Mouse (Mus musculus) small intestine, adult 2 months (tissue): ENCODE results near the gene Pitpnm3. TPM values are rescaled to one million over a fixed set of nuclear protein-coding genes. Genes with fewer than 3 reads are reported as not detected.

Experiments used
- H3K27ac ChIP-seq: fragments of 200-500 bp; 2 replicates; pipeline ENCODE4 v1.5.1; 2012; ENCODE audit warnings: low read depth, low read length, control low read depth, inconsistent platforms; ENCODE audit not compliant: insufficient read depth
- H3K27me3 ChIP-seq: fragments of 200-500 bp; 2 replicates; pipeline ENCODE4 v1.6.1; 2012; ENCODE audit warnings: mild to moderate bottlenecking, moderate library complexity, low read length, inconsistent platforms; ENCODE audit not compliant: control insufficient read depth, insufficient read depth
- H3K36me3 ChIP-seq: fragments of 200-500 bp; 2 replicates; pipeline ENCODE4 v1.6.1; 2012; ENCODE audit warnings: mild to moderate bottlenecking, low read length, control low read depth, inconsistent platforms; ENCODE audit not compliant: control insufficient read depth, insufficient read depth
- H3K4me1 ChIP-seq: fragments of 200-500 bp; 2 replicates; pipeline ENCODE4 v1.6.1; 2012; ENCODE audit warnings: low read length, inconsistent platforms, mixed read lengths; ENCODE audit not compliant: control insufficient read depth, insufficient read depth, insufficient read length
- H3K4me3 ChIP-seq: fragments of 200-500 bp; 2 replicates; pipeline ENCODE4 v1.5.1; 2012; ENCODE audit warnings: low read depth, mild to moderate bottlenecking, control low read depth, inconsistent platforms, low read length, moderate library complexity
- CTCF ChIP-seq: fragments of 200-500 bp; IDR thresholded peaks from 2 replicates; pipeline ENCODE4 v1.5.1; 2012; ENCODE audit warnings: low read depth, mild to moderate bottlenecking, control low read depth, inconsistent platforms, low read length, moderate library complexity, mixed read lengths; ENCODE audit not compliant: insufficient replicate concordance, insufficient read length; ENCODE audit errors: extremely low read depth
- POLR2A ChIP-seq: fragments of 200-500 bp; IDR thresholded peaks from 2 replicates; pipeline ENCODE4 v1.6.1; 2012; ENCODE audit warnings: low read depth, mild to moderate bottlenecking, control low read depth, inconsistent platforms, low read length, moderate library complexity
- WGBS: fragments of 180-500 bp; shearing (Covaris S2); methylation state at CpG from one replicate; pipeline ENCODE4 v1.1.7; 2018; 5-methylcytosine and 5-hydroxymethylcytosine counted together
- polyA plus RNA-seq: library from polyadenylated mRNA; depleted of rRNA; stranded (reverse); fragments of >200 nt; gene quantifications from 2 replicates; pipeline ENCODE4 v1.2.3, GENCODE M21; 2012

Gene Pitpnm3
- polyA plus RNA-seq, 1 experiment = 3.0 TPM

GRCm38 (mm10) chr11:72041768-72042607 lies 93.6 kb downstream of the Pitpnm3 start, which contains the start of gene Pimreg:
Gene Pimreg (plus strand): TSS chr11:72042032.
- Histone ChIP-seq H3K4me3 (peak within 1 kb of the TSS; percentile 76), H3K27ac (no peak within 1 kb of the TSS), H3K4me1 (peaks cover 8% of the 10 kb centered on the region), H3K27me3 (no peaks in the 10 kb centered on the region), H3K36me3 (no peaks in the 10 kb centered on the region)
- TF ChIP-seq POLR2A = no peak
- peak; percentile 19; the same call in 1 of the 2 replicates for TF ChIP-seq CTCF
- whole genome bisulfite sequencing = 2% methylated on average over 52 of the region's 52 CpGs

GRCm38 (mm10) chr11:72041290-72041767 lies 94.2 kb downstream of the Pitpnm3 start:
- H3K4me1 ChIP-seq = peaks cover 8% of the 10 kb centered on the region
- no peaks in the 10 kb centered on the region for H3K36me3 ChIP-seq
- TF ChIP-seq POLR2A (no peak), CTCF (no peak)
- no peak overlapping the region for H3K27ac ChIP-seq
- WGBS = 28% methylated on average over 6 of the region's 6 CpGs
- no peak overlapping the region for H3K4me3 ChIP-seq
- H3K27me3 ChIP-seq = no peaks in the 10 kb centered on the region; the same call in 1 of the 2 replicates

- Histone ChIP-seq H3K36me3 (no peaks in the 10 kb centered on the region), H3K4me3 (no peak overlapping the region), H3K27ac (no peak overlapping the region), H3K27me3 (no peaks in the 10 kb centered on the region; the same call in 1 of the 2 replicates), H3K4me1 (peaks cover 8% of the 10 kb centered on the region)
- WGBS = 39% methylated on average over 16 of the region's 16 CpGs
- TF ChIP-seq CTCF = no peak
- TF ChIP-seq POLR2A = no peak
Observed at GRCm38 (mm10) chr11:72039599-72040386, 95.8 kb downstream of the Pitpnm3 start.

GRCm38 (mm10) chr11:72037996-72038395 lies 97.6 kb downstream of the Pitpnm3 start:
- H3K27me3 ChIP-seq = no peaks in the 10 kb centered on the region; the same call in 1 of the 2 replicates
- no peaks in the 10 kb centered on the region for H3K36me3 ChIP-seq
- no peak overlapping the region for H3K27ac ChIP-seq
- TF ChIP-seq POLR2A = no peak
- peak; percentile 77; the same call in 1 of the 2 replicates for TF ChIP-seq CTCF
- H3K4me1 ChIP-seq = peaks cover 6% of the 10 kb centered on the region
- 3% methylated on average over 4 of the region's 4 CpGs for WGBS
- no peak overlapping the region for H3K4me3 ChIP-seq

GRCm38 (mm10) chr11:72037409-72037808 lies 98.2 kb downstream of the Pitpnm3 start, which contains the start of gene Aipl1:
Gene Aipl1 (minus strand): TSS chr11:72037509.
- Histone ChIP-seq H3K27ac (no peak within 1 kb of the TSS), H3K27me3 (no peaks in the 10 kb centered on the region; the same call in 1 of the 2 replicates), H3K36me3 (no peaks in the 10 kb centered on the region), H3K4me1 (peaks cover under 1% of the 10 kb centered on the region), H3K4me3 (no peak within 1 kb of the TSS)
- WGBS = 49% methylated on average over 4 of the region's 4 CpGs
- no peak for TF ChIP-seq CTCF
- no peak for TF ChIP-seq POLR2A

- H3K27ac ChIP-seq = no peak overlapping the region
- WGBS = 88% methylated on average over 3 of the region's 3 CpGs
- no peaks in the 10 kb centered on the region for H3K36me3 ChIP-seq
- H3K27me3 ChIP-seq = no peaks in the 10 kb centered on the region; the same call in 1 of the 2 replicates
- TF ChIP-seq POLR2A = no peak
- no peak for TF ChIP-seq CTCF
- no peak overlapping the region for H3K4me3 ChIP-seq
- H3K4me1 ChIP-seq = no peaks in the 10 kb centered on the region
Observed at GRCm38 (mm10) chr11:72032589-72032988, 103.0 kb downstream of the Pitpnm3 start.
